Mouse (Mus musculus) cerebellum, adult 9-10 months (tissue): ENCODE measurements around the gene Meox1.
A peak's percentile ranks its signal among the peaks of the same experiment; 100 is the strongest.

Source experiments
- DNase-seq: peaks from one replicate; pipeline ENCODE4 v3.0.0; 2022

Gene Meox1

DNA sequence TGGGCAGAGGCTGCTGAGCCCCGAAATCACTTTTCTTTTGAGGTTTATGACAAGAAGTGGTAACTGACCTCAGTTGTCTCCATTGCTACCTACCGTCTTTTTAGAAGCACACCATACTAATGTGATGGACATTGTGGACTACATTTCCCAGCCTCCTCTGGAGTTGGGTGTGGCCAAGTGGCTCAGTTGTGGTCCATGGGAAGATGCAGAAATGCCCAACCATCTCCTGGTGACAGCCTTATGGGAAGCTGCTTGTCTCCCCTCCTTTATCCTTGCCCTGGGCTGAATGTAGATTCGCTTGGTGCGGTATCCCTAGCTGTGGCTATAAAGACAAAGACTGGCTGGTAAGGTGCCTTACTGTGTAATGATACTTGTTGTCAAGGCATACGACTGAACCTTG, 46.7 kb downstream of the Meox1 start:
- no peak for DNase-seq

DNA sequence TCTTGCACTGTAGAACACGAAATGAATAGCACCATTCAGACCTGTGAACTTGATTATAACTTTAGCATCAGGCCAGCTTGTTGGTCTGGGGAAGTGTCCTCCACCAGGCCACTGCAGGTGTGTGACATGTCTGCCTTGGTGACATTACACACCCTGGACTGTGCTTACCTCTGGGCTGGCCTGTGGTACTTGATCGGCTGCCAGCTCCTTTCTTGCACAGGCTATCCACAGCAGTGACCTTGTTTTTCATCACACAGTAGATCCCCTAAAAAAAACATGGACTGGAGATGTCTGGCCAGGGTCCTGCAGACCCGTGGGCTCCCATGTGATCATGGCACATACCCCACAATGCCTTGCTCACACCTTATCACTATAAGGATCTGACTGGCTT, 51.4 kb downstream of the Meox1 start:
- DNase-seq: no peak

DNA sequence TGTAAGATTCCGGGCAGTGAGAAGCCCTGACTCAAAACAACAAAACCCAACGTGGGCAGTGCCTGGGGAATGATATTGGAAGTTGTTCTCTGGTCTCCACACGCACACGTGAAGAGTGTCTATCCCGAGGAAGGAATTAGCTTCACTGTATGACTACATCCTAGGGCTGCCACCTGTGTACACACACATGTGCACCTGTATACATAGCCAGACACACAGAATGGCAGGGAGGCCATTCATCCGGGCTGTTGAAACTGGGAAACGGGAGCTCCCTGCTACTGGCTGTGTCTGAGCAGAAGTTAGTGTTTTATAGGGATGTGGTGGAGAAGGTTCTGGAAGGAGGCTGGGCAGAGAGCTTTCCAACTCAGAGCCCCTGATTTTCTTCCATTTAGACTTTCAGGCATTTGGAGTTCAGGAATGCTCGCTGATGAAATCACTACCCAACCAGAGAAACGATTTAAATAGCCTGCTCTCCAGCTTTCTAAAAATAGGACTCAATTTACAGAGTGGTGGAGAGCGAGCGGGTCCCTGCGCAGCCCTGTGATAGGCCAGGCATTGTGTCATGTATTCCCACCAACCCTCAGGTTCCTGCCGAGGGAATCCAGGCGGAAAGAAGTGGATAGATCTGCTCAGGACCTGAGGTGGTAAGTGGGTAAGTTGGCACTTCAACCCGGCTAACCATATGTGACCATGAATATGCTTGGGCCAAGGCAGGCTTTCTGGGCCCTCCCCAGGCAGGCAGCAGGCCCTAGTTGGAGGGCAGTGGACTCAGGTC, 52.0 kb downstream of the Meox1 start:
- DNase-seq: peak; percentile 85

DNA sequence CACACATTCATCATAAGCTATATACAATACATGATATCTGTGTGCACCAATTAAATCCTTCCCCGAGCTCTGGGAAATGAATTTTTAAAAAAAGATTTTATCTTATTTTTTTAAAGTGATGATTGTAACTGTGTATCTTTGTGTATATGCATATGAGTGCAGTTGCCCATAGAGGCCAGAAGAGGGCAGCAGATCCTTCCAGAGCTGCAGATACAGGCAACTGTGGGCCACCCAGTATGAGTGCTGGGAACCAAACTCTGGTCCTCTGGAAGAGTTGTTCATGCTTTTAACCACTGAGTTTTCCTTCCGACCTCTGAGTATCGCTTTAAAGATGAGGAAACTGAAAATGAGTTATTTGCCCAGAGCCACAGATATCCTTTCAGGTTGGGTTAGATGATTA, 53.8 kb downstream of the Meox1 start:
- no peak for DNase-seq

DNA sequence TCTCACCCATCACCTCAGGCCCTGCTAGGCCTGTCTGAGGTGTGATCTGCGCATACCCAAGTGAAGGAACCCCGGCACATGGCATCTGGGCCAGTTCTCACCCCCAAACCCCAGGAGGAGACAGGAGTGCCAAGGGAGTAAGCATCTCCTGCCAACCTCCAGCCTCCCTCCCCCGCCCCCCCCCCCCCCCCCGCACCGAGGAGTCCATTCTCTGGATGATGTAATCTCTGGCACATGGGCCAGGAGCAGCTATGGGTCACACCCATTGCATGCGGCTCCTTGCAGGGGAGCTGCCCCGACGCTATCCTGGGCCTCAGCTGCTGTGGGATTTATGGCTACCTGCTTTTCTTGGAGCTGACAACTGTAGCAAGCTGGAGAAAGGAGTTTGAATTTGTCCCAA, 54.7 kb downstream of the Meox1 start:
- DNase-seq: peak; percentile 79

DNA sequence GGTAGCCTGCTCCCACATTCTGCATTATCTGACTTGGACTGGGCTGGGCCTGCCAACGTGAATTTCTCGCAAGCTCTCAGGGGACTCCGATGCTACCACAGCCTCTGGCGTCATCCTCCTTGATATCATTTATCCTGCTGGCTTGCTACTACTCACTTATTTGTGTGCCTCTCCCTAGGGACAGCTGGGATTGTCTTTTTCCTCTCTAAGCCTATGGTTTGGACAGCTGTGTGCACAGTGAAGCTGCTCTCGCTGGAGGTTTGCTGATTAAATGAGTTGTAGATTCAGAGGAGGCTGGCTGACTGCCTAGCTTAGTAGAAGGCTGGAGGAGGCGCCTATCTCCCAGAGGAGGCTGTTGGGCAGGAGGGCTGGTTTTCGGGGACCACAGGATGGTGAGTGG, 62.2 kb downstream of the Meox1 start:
- no peak for DNase-seq

- no peak for DNase-seq
These were observed 63.6 kb downstream of the Meox1 start for GRCm38 (mm10) chr11:101830616-101831015.

DNA sequence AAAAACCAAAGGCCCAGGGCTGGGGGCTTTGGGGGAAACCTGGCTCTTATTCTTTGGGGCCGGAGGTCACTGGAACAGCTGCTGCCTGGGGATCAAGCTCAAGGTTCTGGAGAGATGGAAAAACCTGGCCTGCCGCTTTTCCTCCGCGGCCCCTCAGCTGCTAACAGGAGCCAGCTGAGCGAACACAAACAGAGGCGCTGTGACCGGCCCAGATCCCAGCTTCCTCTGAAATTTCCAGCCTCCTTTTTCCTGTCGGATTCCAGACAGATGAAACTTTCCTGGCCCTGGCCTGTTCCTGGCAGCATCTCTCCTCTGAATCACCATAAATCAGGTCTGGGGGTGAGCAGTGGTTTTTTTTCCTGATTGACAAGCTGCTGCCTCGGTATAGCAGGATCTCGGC, 64.1 kb downstream of the Meox1 start:
- DNase-seq: no peak

- DNase-seq: no peak
These were observed 65.5 kb downstream of the Meox1 start for GRCm38 (mm10) chr11:101828718-101829117.
